Mouse (Mus musculus) adrenal gland, postnatal 4 days (tissue): Measurements from ENCODE around the gene Tex2. TPM values are rescaled to one million over a fixed set of nuclear protein-coding genes. Genes with fewer than 3 reads are reported as not detected.

Experiments used
- DNase-seq, 2 experiments: peaks; one replicate each; pipeline ENCODE4 v3.0.0; 2021 to 2022; ENCODE audit warnings: low spot score in 2 of 2, mixed read lengths in 2 of 2
- total RNA-seq, 2 experiments: library from RNA; stranded (reverse); gene quantifications; 2 replicates each; pipeline ENCODE4 v1.2.3; 2021

Tex2 gene
- total RNA-seq, 2 experiments from 2014 or later, result 31.5 to 33.0 TPM

GRCm38 (mm10) chr11:106461145-106461932 lies 151.9 kb downstream of the Tex2 start:
- no peak for DNase-seq

DNA sequence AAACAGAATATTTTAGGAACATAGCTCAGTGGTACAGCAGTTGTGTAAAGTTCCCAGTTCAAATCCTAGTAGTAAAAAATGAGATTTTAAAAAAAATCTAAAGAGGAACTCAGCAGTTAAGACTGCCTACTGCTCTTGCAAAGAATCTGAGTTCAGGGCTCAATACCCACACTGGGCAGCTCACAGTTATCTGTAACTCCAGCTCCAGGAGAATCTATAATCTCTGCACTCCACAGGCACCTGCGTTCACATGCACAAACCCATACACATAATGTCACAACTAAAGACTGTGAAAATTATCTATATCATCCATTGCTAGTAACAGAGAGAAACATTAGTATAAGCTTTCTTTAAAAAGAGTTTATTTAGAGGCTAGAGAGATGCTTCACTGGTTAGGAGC lies 152.6 kb downstream of the Tex2 start:
- no peak for DNase-seq

- no peak for DNase-seq
These were observed 154.7 kb downstream of the Tex2 start for GRCm38 (mm10) chr11:106458540-106458939.

Other genes starting within 250 kb of the Tex2 start
- not detected for gene Prr29, start 248.0 kb downstream of the Tex2 start, total RNA-seq
- gene Icam2, start 225.3 kb downstream of the Tex2 start, total RNA-seq, result 10 to 100 TPM; 21.8 to 24.3 TPM
- gene Ern1, start 125.6 kb downstream of the Tex2 start, total RNA-seq, result 10 to 100 TPM; 72.5 to 83.6 TPM
- gene Pecam1, start 137.2 kb upstream of the Tex2 start, total RNA-seq, result 100 to 1,000 TPM; 110 to 113 TPM
- 1 to 10 TPM in 1 of 2 experiments, under 1 TPM in 1; 0.98 to 1.7 TPM for gene Milr1, start 137.8 kb upstream of the Tex2 start, total RNA-seq
- 10 to 100 TPM; 12.8 to 13.1 TPM for gene Polg2, start 166.1 kb upstream of the Tex2 start, total RNA-seq
- gene Ddx5, start 175.8 kb upstream of the Tex2 start, total RNA-seq, result 100 to 1,000 TPM; 889 to 991 TPM
- 10 to 100 TPM; 16.1 to 18.1 TPM for gene Cep95, start 175.8 kb upstream of the Tex2 start, total RNA-seq